Mouse (Mus musculus) thymus, adult 2 months (tissue): Measurements from ENCODE around the gene Gm20388.

ENCODE experiments used
- CTCF ChIP-seq: fragments of 200-500 bp; IDR thresholded peaks from 2 replicates; pipeline ENCODE4 v1.5.1; 2012; ENCODE audit warnings: mild to moderate bottlenecking, control low read depth, low read length, moderate library complexity, borderline replicate concordance; ENCODE audit not compliant: control insufficient read depth, poor library complexity, insufficient read depth; ENCODE audit errors: extremely low read depth
- POLR2A ChIP-seq: fragments of 200-500 bp; IDR thresholded peaks from 2 replicates; pipeline ENCODE4 v1.6.1; 2012; ENCODE audit warnings: mild to moderate bottlenecking, low read length, control low read depth, moderate library complexity; ENCODE audit not compliant: control insufficient read depth, poor library complexity, insufficient read depth; ENCODE audit errors: extremely low read depth

- TF ChIP-seq CTCF = no peak
- TF ChIP-seq POLR2A = no peak
These were observed 6.2 kb upstream of the Gm20388 start for GRCm38 (mm10) chr8:119904323-119904911.
